Mouse (Mus musculus) erythroid progenitor cell, adult 5-6 weeks (primary cell): ENCODE measurements around the gene Gm38431. TPM values are rescaled to one million over a fixed set of nuclear protein-coding genes. Genes with fewer than 3 reads are reported as not detected.
"Not testable (repeated sequence)": the region's sequence is repeated elsewhere in the genome, so short reads cannot be mapped to it uniquely, and the experiment has no call there.

Source experiments
- ATAC-seq: replicated peaks from 2 replicates; pipeline ENCODE4 v1.8.0; 2016; ENCODE audit warnings: moderate number of reproducible peaks, mild to moderate bottlenecking, moderate TSS enrichment, inconsistent platforms; ENCODE audit not compliant: poor library complexity, low FRiP score, severe bottlenecking
- total RNA-seq, 2 experiments: library from RNA; stranded (forward) in 1 of 2; stranded (reverse) in 1 of 2; fragments of 150-400 nt in 1 of 2; fragments of 186-747, 209-891 nt in 1 of 2; gene quantifications; 2 replicates each; pipeline versions ENCODE4 v1.2.3 to v1.2.4; 2015 to 2017; ENCODE audit warnings: low replicate concordance in 2 of 2

The Gm38431 gene
- total RNA-seq, 2 experiments from 2014 or later, result 34.0 TPM; not detected in 1

GRCm38 (mm10) chr9:21045235-21045634 is 46.6 kb downstream of the Gm38431 start:
- ATAC-seq, result no peak

- ATAC-seq, result not testable (repeated sequence)
These were observed 47.0 kb downstream of the Gm38431 start for GRCm38 (mm10) chr9:21044785-21045184.

GRCm38 (mm10) chr9:21043563-21043962 is 48.2 kb downstream of the Gm38431 start:
- no peak for ATAC-seq

- no peak for ATAC-seq
These were observed 50.5 kb downstream of the Gm38431 start for GRCm38 (mm10) chr9:21041308-21041707.

GRCm38 (mm10) chr9:21039779-21040178 is 52.0 kb downstream of the Gm38431 start:
- ATAC-seq, result peak; percentile 88

GRCm38 (mm10) chr9:21037481-21037891 is 54.3 kb downstream of the Gm38431 start:
- no peak for ATAC-seq

- no peak for ATAC-seq
These were observed 55.1 kb downstream of the Gm38431 start for GRCm38 (mm10) chr9:21036666-21037065.

GRCm38 (mm10) chr9:21036161-21036560 is 55.6 kb downstream of the Gm38431 start:
- ATAC-seq, result no peak

- ATAC-seq, result no peak
These were observed 56.2 kb downstream of the Gm38431 start for GRCm38 (mm10) chr9:21035586-21035985.

GRCm38 (mm10) chr9:21034481-21035085 is 57.2 kb downstream of the Gm38431 start:
- no peak for ATAC-seq

GRCm38 (mm10) chr9:21033136-21033535 is 58.7 kb downstream of the Gm38431 start:
- ATAC-seq, result peak; percentile 44

- ATAC-seq, result no peak
These were observed 59.3 kb downstream of the Gm38431 start for GRCm38 (mm10) chr9:21032491-21032890.

GRCm38 (mm10) chr9:21031896-21032351 is 59.9 kb downstream of the Gm38431 start, which contains the start of gene Icam5:
Icam5 (plus strand) TSS chr9:21032073.
- no peak for ATAC-seq

GRCm38 (mm10) chr9:21031251-21031895 is 60.4 kb downstream of the Gm38431 start:
- peak; percentile 5; the same call in 1 of the 2 replicates for ATAC-seq

- peak; percentile 63 for ATAC-seq
These were observed 61.0 kb downstream of the Gm38431 start for GRCm38 (mm10) chr9:21030781-21031250.

GRCm38 (mm10) chr9:21030055-21030600 is 61.7 kb downstream of the Gm38431 start:
- ATAC-seq, result peak; percentile 5; the same call in 1 of the 2 replicates

- ATAC-seq, result peak; percentile 66
These were observed 62.3 kb downstream of the Gm38431 start, which contains the start of gene Icam4 for GRCm38 (mm10) chr9:21029291-21030054. Icam4 (plus strand) TSS chr9:21029373.

- no peak for ATAC-seq
These were observed 63.2 kb downstream of the Gm38431 start for GRCm38 (mm10) chr9:21028560-21029110.

- ATAC-seq, result no peak
These were observed 64.0 kb downstream of the Gm38431 start for GRCm38 (mm10) chr9:21027774-21028290.
